Mouse (Mus musculus) hindbrain, embryonic 13.5 days (tissue): ENCODE results near the gene Tex9. TPM values are rescaled to one million over a fixed set of nuclear protein-coding genes. Genes with fewer than 3 reads are reported as not detected.

Source experiments
- ATAC-seq: fragments of 200-750 bp; cut with Nextera tagmentation; 2 replicates; pipeline ENCODE4 v1.8.0; 2017; ENCODE audit warnings: moderate TSS enrichment; ENCODE audit not compliant: low FRiP score
- H3K27ac ChIP-seq: fragments of 300-500 bp; sonication (generic); 2 replicates; pipeline ENCODE4 v1.5.1; 2015; ENCODE audit warnings: inconsistent platforms, mild to moderate bottlenecking, moderate library complexity
- H3K27me3 ChIP-seq: fragments of 300-500 bp; sonication (generic); 2 replicates; pipeline ENCODE4 v1.6.1; 2015; ENCODE audit warnings: mild to moderate bottlenecking, inconsistent platforms
- H3K36me3 ChIP-seq: fragments of 300-500 bp; sonication (generic); 2 replicates; pipeline ENCODE4 v1.6.1; 2015; ENCODE audit warnings: mild to moderate bottlenecking, inconsistent platforms
- H3K4me1 ChIP-seq: fragments of 300-500 bp; sonication (generic); replicated peaks from 2 replicates; pipeline ENCODE4 v1.6.1; 2015; ENCODE audit warnings: inconsistent platforms
- H3K4me2 ChIP-seq: fragments of 300-500 bp; sonication (generic); 2 replicates; pipeline ENCODE4 v1.6.1; 2015; ENCODE audit warnings: inconsistent platforms, mild to moderate bottlenecking, moderate library complexity
- H3K4me3 ChIP-seq: fragments of 300-500 bp; sonication (generic); 2 replicates; pipeline ENCODE4 v1.5.1; 2015; ENCODE audit warnings: mild to moderate bottlenecking, inconsistent platforms
- H3K9ac ChIP-seq: fragments of 300-500 bp; sonication (generic); 2 replicates; pipeline ENCODE4 v1.6.1; 2015; ENCODE audit warnings: mild to moderate bottlenecking, inconsistent platforms
- H3K9me3 ChIP-seq: fragments of 300-500 bp; sonication (generic); 2 replicates; pipeline ENCODE4 v1.6.1; 2016; ENCODE audit warnings: inconsistent platforms
- WGBS: fragments of 180-500 bp; shearing (Covaris S2); methylation state at CpG from one replicate; pipeline ENCODE4 v1.1.7; 2015; 5-methylcytosine and 5-hydroxymethylcytosine counted together
- polyA plus RNA-seq: library from polyadenylated mRNA; unstranded; fragments of >200 nt; fragmentation: Nextera tagmentation; extraction: Ambion mirVana; gene quantifications from 2 replicates; pipeline ENCODE4 v1.2.1, GENCODE M21; 2015

Tex9 gene
- polyA plus RNA-seq, 1 experiment from 2014 or later, result 43.2 TPM

DNA sequence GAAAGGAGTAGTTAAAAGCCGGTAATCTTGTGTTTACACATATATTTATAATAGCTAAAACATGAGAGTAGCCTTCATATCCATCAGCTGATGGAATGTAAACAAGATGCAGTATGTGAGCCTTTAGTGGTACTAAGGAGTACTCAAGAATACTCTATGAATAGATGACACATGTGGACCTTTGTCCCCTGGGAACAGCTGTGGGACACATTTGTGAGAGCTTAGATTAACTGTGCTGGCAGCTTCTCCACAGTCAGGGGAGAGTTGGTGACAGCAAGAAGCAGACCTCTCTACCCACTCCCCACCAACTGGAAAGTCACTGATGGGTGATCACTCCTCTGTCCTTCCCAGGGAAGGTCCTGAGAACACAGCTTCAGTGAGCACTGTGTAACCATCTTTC lies 41.6 kb downstream of the Tex9 start:
- Histone ChIP-seq H3K36me3 (peaks cover 13% of the 10 kb centered on the region), H3K4me2 (no peak overlapping the region), H3K4me1 (0 out of 2 replicates have a peak, but pooled peaks cover 3% of the 10 kb centered on the region), H3K4me3 (no peak overlapping the region), H3K9me3 (no peaks in the 10 kb centered on the region), H3K27ac (no peak overlapping the region), H3K9ac (no peak overlapping the region), H3K27me3 (no peaks in the 10 kb centered on the region)
- 96% methylated on average over 1 of the region's 1 CpGs for WGBS
- no peak for ATAC-seq

DNA sequence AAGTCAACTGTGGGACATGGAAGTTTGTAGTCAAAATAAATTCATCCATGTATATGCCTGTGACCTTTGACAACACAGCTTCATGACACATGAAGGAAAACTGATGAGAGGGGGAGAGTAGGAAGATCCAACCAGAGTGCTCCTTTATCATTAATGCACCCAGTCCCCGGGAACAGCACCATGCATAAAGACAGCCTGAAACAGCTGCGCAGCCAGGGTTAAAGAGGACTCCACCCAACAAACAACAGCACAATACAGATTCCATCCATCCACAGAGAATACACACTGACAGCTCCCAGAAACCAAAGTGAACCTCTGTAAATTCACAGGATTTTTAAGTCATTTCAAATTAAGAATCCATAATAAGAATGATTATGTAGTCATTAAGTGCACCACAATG lies 42.2 kb downstream of the Tex9 start:
- H3K36me3 ChIP-seq, result peaks cover 13% of the 10 kb centered on the region
- WGBS, result 76% methylated on average over 2 of the region's 2 CpGs
- no peak overlapping the region for H3K4me2 ChIP-seq
- no peak for ATAC-seq
- H3K4me3 ChIP-seq, result no peak overlapping the region
- H3K27me3 ChIP-seq, result no peaks in the 10 kb centered on the region
- H3K9me3 ChIP-seq, result no peaks in the 10 kb centered on the region
- H3K4me1 ChIP-seq, result 0 out of 2 replicates have a peak, but pooled peaks cover 3% of the 10 kb centered on the region
- no peak overlapping the region for H3K9ac ChIP-seq
- no peak overlapping the region for H3K27ac ChIP-seq

DNA sequence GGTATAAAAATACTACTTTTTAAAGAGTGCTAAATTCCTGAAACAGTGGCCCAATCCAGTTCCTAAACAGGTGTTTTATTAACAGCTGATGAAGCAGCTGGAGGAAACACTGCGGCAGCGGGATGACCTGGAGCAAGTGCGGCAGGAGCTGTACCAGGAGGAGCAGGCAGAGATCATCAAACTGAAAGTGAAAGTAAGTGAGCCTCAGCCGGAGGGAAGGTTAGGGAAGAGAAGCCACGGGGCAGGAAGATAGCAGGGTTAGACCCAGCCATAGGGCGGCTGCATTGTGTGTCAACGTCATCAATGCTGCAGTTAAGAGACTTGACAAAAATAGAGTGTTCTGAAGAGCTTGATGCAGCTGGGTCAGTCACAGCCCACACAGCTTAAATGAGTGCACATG lies 42.6 kb downstream of the Tex9 start:
- Histone ChIP-seq H3K4me1 (0 out of 2 replicates have a peak, but pooled peaks cover 3% of the 10 kb centered on the region), H3K9ac (no peak overlapping the region), H3K27ac (no peak overlapping the region), H3K4me2 (no peak overlapping the region), H3K36me3 (peaks cover 13% of the 10 kb centered on the region), H3K4me3 (no peak overlapping the region), H3K9me3 (no peaks in the 10 kb centered on the region), H3K27me3 (no peaks in the 10 kb centered on the region)
- WGBS, result 85% methylated on average over 7 of the region's 7 CpGs
- no peak for ATAC-seq

DNA sequence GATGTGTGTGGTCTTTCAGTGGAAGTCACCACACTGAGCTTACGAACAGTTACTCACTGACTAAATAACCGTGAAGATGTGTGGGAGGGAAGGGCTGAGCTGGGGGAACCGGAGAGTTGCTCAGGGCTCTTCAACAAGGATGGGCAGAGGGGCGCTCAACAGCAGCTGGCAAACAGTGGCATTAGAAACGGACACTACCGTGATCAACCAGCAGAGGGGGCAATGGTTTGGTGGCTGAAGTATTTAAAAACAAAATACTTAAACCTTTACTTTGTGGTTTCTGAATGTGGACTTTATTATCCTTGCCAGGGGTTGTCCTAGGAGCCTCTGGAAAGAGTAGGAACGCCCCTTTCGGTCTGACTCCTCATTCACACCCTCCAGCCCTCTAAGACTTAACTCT lies 44.0 kb downstream of the Tex9 start:
- no peaks in the 10 kb centered on the region for H3K9me3 ChIP-seq
- H3K9ac ChIP-seq, result no peak overlapping the region
- H3K27ac ChIP-seq, result no peak overlapping the region
- H3K4me3 ChIP-seq, result no peak overlapping the region
- no peaks in the 10 kb centered on the region for H3K27me3 ChIP-seq
- peaks cover 9% of the 10 kb centered on the region; the same call in 1 of the 2 replicates for H3K36me3 ChIP-seq
- WGBS, result 54% methylated on average over 8 of the region's 8 CpGs
- H3K4me1 ChIP-seq, result 0 out of 2 replicates have a peak, but pooled peaks cover 3% of the 10 kb centered on the region
- no peak overlapping the region for H3K4me2 ChIP-seq
- ATAC-seq, result no peak

DNA sequence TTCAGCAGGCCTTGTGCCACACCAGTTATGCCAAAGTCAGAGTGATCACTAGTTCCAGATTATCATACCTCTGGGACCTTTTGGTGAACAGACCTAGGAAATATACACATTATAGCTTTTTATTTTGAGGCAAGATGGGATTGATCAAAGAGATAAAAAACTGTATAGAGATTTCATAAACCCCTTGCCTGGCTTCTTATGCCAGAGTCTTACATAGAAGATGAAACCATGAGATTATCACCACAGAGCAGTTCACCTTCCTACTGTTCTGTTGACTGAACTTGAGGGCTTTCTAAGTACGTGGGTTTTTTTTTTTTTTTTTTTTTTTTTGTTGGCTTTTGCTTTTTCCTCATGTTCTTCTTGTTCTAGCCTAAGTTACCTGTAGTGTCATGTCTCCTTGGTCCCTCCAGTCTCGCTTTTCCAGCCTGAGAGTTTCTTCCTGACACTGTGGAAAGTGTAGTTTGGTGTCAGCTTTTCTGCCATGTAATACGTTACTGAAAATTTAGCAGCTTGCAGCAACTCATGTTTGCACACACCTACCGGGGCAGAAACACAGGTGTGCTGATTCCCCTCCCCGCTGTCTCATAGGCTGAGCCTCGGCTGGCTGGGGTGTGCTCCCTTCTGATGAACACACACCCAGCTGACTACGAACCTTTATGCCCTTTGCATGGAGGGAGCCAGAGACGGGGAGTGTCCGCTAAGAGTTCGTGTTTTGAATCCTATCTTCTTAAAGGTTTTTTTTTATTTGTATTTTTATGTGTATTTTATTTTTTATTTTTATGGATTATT lies 49.9 kb downstream of the Tex9 start:
- WGBS, result 92% methylated on average over 10 of the region's 10 CpGs
- H3K36me3 ChIP-seq, result no peaks in the 10 kb centered on the region
- ATAC-seq, result no peak

DNA sequence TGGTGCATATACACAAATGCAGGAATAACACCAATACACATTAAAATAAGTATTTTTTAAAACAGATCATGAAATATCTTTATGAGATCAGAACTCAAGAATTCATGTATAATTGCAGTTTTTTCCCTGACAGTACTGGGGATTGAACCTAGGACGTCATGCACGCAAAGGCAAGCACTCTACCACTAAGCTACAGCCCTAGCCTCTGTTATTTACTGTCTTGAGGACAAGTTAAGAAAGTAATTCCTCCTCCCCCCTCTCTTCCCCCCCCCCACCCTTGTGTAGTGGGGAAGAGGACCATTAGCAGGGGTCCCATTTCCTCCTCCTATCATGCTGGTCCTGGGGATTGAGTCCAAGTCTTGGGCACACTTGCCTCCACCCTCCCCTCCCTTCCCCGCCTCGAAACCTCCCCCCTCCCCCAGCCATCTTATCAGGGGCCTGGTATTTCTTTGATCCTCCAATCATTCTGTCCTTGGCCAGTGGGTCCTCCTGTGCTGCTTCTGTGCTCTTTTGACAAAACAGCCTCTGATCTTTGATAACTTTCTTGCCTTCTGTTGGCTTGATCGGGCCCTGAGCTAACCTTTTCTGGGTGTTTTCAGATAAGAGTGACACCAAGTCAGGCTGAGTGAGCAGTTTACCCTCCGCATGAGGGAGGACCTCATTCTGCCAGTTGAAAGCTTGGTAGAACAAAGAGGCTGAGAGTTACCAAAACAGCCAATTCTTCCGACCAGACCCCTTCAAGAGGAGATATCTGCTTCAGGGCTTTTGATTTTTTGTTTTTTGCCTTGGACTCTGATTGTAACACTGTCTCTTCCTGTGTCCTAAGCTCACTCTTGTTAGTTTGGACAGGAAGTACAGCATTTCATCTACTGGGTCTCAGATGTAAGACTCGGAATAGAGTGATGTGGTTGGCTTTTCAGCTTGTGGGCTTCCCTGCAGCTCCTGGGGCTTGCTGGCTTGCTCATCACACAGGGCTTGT lies 50.8 kb downstream of the Tex9 start:
- H3K9ac ChIP-seq, result no peak overlapping the region
- H3K27me3 ChIP-seq, result no peaks in the 10 kb centered on the region
- peaks cover 12% of the 10 kb centered on the region for H3K4me1 ChIP-seq
- H3K27ac ChIP-seq, result no peak overlapping the region
- no peak overlapping the region for H3K4me2 ChIP-seq
- no peaks in the 10 kb centered on the region for H3K9me3 ChIP-seq
- ATAC-seq, result no peak
- no peak overlapping the region for H3K4me3 ChIP-seq
- WGBS, result 83% methylated on average over 8 of the region's 8 CpGs
- H3K36me3 ChIP-seq, result no peaks in the 10 kb centered on the region

More for the DNA sequence above, 49.9 kb downstream of the Tex9 start:
- Histone ChIP-seq H3K4me1 (peaks cover 12% of the 10 kb centered on the region), H3K4me3 (no peak overlapping the region), H3K9ac (no peak overlapping the region), H3K9me3 (no peaks in the 10 kb centered on the region), H3K27ac (no peak overlapping the region), H3K4me2 (no peak overlapping the region), H3K27me3 (no peaks in the 10 kb centered on the region)

DNA sequence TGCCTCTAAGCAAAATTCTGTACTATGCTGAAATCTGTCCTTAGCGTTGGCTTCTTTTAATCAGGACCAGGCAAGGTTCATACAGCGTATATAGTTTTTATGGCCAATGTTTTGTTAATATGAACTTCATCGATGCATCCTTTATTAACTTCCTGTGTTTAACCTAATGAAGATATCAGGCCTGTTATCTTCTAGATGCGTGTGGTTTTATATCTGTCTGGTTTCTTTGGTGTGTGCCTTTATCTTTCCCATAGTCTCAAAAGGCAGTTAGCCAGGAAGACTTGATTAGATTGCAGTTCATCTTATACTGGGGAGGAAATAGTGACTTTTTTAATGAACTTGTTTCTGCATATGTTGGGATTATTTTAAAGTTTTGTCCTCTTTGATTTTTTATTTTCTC lies 51.7 kb downstream of the Tex9 start:
- Histone ChIP-seq H3K9ac (no peak overlapping the region), H3K4me1 (peaks cover 12% of the 10 kb centered on the region), H3K9me3 (no peaks in the 10 kb centered on the region), H3K4me3 (no peak overlapping the region), H3K36me3 (no peaks in the 10 kb centered on the region), H3K27me3 (no peaks in the 10 kb centered on the region), H3K4me2 (no peak overlapping the region), H3K27ac (no peak overlapping the region)
- WGBS, result 95% methylated on average over 4 of the region's 4 CpGs
- no peak for ATAC-seq

DNA sequence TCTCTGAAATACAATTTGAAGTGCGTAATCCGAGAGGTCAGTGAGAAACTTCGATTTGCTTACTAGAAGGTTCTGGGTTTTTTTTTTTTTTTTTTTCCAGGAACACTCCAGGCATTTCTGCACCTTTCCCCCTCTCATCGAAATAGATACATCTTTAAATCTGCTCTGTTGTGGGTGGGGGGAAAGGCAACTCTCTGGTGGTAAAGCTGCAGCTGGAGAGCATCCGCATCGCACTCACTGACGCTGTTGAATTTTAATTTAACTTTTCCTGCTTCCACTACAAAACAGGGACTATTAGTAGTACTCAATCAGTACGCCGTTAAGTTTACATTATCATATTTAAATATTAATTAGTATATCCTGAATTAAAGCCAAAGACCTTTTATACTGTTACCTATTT lies 53.3 kb downstream of the Tex9 start:
- WGBS, result 2% methylated on average over 9 of the region's 9 CpGs
- Histone ChIP-seq H3K27ac (no peak overlapping the region), H3K9ac (peak overlapping the region; percentile 68), H3K9me3 (no peaks in the 10 kb centered on the region), H3K4me2 (peak overlapping the region; percentile 92), H3K36me3 (no peaks in the 10 kb centered on the region), H3K4me3 (peak overlapping the region; percentile 61), H3K27me3 (no peaks in the 10 kb centered on the region), H3K4me1 (peaks cover 12% of the 10 kb centered on the region)
- ATAC-seq, result peak; percentile 52; the same call in 1 of the 2 replicates

DNA sequence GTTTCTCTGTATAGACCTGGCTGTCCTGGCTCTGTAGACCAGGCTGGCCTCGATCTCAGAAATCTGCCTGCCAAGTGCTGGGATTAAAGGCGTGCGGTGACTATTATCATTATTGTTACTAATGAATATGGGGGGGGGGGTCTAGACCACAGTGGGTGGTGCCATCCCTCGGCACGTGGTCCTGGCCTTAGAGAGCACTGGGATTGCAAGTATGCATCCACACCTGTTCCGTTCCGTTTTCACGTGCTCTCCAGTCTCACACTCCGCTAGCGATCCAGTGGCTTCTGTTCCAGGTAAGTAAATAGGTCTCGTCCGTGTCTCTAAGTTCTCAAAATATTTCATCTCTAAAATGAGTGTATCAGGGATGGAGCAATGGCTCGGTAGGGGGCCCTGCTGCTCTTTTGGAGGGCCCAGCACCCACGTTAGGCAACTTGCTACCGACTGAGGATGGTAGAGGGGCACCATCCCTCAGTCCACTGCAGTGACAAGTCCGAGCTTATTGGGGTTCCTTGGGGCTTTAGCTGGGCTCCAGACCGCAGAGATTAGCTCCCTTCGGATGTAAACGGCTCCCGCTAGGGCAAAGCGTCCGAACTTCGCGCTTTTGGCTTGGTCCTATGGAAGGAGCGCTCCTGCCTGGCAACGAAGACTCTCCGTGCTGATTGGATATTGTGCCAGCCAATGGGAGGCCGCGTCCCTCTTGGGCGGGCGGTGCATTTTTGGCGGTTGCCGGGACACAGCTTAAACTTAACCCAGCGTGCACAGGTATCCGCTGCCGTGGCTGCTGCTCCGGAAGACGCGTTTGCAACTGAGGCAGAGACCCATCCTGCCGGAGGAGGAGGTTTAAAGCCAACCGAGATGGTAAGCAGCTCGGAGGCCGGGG lies 54.0 kb downstream of the Tex9 start, which contains the start of gene Mns1:
Gene Mns1 (plus strand): TSS at position 190 of the 880 bp plus-strand sequence.
- peak; percentile 97 for ATAC-seq
- peaks cover 12% of the 10 kb centered on the region for H3K4me1 ChIP-seq
- peak within 1 kb of the TSS; percentile 61 for H3K4me3 ChIP-seq
- WGBS, result 2% methylated on average over 43 of the region's 43 CpGs
- H3K4me2 ChIP-seq, result peak within 1 kb of the TSS; percentile 92
- H3K9me3 ChIP-seq, result no peaks in the 10 kb centered on the region
- H3K27ac ChIP-seq, result no peak within 1 kb of the TSS
- H3K27me3 ChIP-seq, result no peaks in the 10 kb centered on the region
- no peaks in the 10 kb centered on the region for H3K36me3 ChIP-seq
- H3K9ac ChIP-seq, result peak within 1 kb of the TSS; percentile 68

DNA sequence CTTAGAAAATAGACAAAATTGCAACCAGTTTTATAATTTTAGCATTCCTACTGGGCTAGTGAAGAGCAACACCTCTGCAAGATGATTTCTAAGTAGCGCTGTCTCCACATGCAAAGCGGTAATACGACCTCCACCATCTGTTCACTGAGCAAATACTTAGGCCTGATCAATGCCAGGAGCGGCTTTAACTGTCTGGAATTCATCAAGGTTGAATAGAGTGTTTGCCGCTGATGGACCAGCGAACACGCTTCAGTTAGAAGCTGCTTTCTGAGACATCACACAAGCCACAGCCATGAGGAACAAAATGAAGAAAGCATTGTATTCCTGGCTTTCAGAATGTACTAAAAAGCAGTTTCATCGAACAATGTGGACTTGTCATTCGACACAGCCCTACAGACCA lies 57.1 kb downstream of the Tex9 start:
- WGBS, result 41% methylated on average over 9 of the region's 9 CpGs
- Histone ChIP-seq H3K4me2 (no peak overlapping the region), H3K9ac (no peak overlapping the region), H3K27me3 (no peaks in the 10 kb centered on the region), H3K4me1 (peaks cover 12% of the 10 kb centered on the region), H3K27ac (no peak overlapping the region), H3K4me3 (no peak overlapping the region), H3K9me3 (no peaks in the 10 kb centered on the region), H3K36me3 (no peaks in the 10 kb centered on the region)
- ATAC-seq, result no peak

DNA sequence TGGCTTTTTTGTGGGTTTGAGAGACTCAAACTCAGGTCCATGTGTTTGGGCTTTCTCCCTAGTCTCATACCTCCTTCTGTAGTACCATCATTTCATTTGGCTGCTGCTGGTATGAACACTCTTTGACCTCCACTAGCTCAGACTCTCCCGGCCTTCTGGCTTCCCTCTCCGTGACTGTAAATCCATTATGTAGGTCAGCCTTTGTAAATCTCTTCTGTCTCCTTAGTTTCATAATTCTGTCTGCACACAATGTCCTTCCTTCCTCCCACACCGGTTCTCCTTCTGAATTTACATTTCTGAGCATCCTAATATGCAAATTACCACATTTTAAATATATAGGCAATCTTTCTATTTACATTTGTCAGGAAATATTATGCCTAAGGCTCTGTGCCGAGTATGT lies 64.2 kb downstream of the Tex9 start:
- no peak overlapping the region for H3K4me3 ChIP-seq
- no peak overlapping the region for H3K4me2 ChIP-seq
- H3K27me3 ChIP-seq, result no peaks in the 10 kb centered on the region
- ATAC-seq, result no peak
- WGBS, result 71% methylated on average over 4 of the region's 4 CpGs
- H3K27ac ChIP-seq, result no peak overlapping the region
- no peaks in the 10 kb centered on the region for H3K9me3 ChIP-seq
- H3K9ac ChIP-seq, result no peak overlapping the region
- no peaks in the 10 kb centered on the region for H3K36me3 ChIP-seq
- peaks cover 28% of the 10 kb centered on the region for H3K4me1 ChIP-seq
